Mouse (Mus musculus): Measurements from ENCODE around the gene Rora. TPM values are rescaled to one million over a fixed set of nuclear protein-coding genes. Genes with fewer than 3 reads are reported as not detected.

The Rora gene
- polyA plus RNA-seq, 1 experiment from 2014 or later, result 9.0 TPM

GRCm38 (mm10) chr9:68923128-68923601 lies 269.6 kb downstream of the Rora start:
- POLR2A ChIA-PET, result no interaction called here
- no peak for TF ChIP-seq CTCF (IDR thresholded peaks at IDR 0.05)
- DNase-seq (ENCODE audit: low read depth, low spot score) (no peak), ATAC-seq (no peak)
- CTCF ChIA-PET, result no interaction called here
- H3K27me3 ChIP-seq, result peaks cover 16% of the 10 kb centered on the region
- in situ Hi-C loops (cut with MboI; ENCODE audit: low pct_unique_long_range_greater_than_20kb), result no loop called here

GRCm38 (mm10) chr9:68926406-68926805 lies 272.8 kb downstream of the Rora start:
- no peak for TF ChIP-seq CTCF (IDR thresholded peaks at IDR 0.05)
- in situ Hi-C loops (cut with MboI; ENCODE audit: low pct_unique_long_range_greater_than_20kb), result no loop called here
- CTCF ChIA-PET, result no interaction called here

GRCm38 (mm10) chr9:68933159-68933558 lies 279.6 kb downstream of the Rora start:
- DNase-seq (ENCODE audit: low read depth, low spot score) (no peak), ATAC-seq (no peak)
- peaks cover 15% of the 10 kb centered on the region for H3K27me3 ChIP-seq
- in situ Hi-C loops (cut with MboI; ENCODE audit: low pct_unique_long_range_greater_than_20kb), result no loop called here
- POLR2A ChIA-PET, result no interaction called here
- TF ChIP-seq CTCF (IDR thresholded peaks at IDR 0.05), result no peak
- CTCF ChIA-PET, result interaction anchor here (1.1 kb wide), 1 partner anchor 14 kb away, joined by 3 read pairs; no protein-coding TSS in a partner anchor

More at GRCm38 (mm10) chr9:68926406-68926805, 272.8 kb downstream of the Rora start:
- H3K27me3 ChIP-seq, result peaks cover 15% of the 10 kb centered on the region
- ATAC-seq, result no peak
- no peak for DNase-seq (ENCODE audit: low read depth, low spot score)
- POLR2A ChIA-PET, result no interaction called here

GRCm38 (mm10) chr9:68934238-68934637 lies 280.7 kb downstream of the Rora start:
- POLR2A ChIA-PET, result no interaction called here
- in situ Hi-C loops (cut with MboI; ENCODE audit: low pct_unique_long_range_greater_than_20kb), result no loop called here
- H3K27me3 ChIP-seq, result peaks cover 14% of the 10 kb centered on the region
- ATAC-seq (no peak), DNase-seq (ENCODE audit: low read depth, low spot score) (no peak)
- CTCF ChIA-PET, result interaction anchor here (1.1 kb wide), 1 partner anchor 13 kb away, joined by 3 read pairs; no protein-coding TSS in a partner anchor
- TF ChIP-seq CTCF (IDR thresholded peaks at IDR 0.05), result no peak

GRCm38 (mm10) chr9:68935611-68936010 lies 282.0 kb downstream of the Rora start:
- ChIA-PET POLR2A (no interaction called here), CTCF (no interaction called here)
- H3K27me3 ChIP-seq, result peaks cover 12% of the 10 kb centered on the region
- TF ChIP-seq CTCF (IDR thresholded peaks at IDR 0.05), result no peak
- DNase-seq (ENCODE audit: low read depth, low spot score) (no peak), ATAC-seq (no peak)
- in situ Hi-C loops (cut with MboI; ENCODE audit: low pct_unique_long_range_greater_than_20kb), result no loop called here

- in situ Hi-C loops (cut with MboI; ENCODE audit: low pct_unique_long_range_greater_than_20kb), result no loop called here
- H3K27me3 ChIP-seq, result no peaks in the 10 kb centered on the region
- DNase-seq (ENCODE audit: low read depth, low spot score) (peak; percentile 34), ATAC-seq (peak; percentile 6)
- ChIA-PET POLR2A (no interaction called here), CTCF (no interaction called here)
- no peak for TF ChIP-seq CTCF (IDR thresholded peaks at IDR 0.05)
These were observed 287.5 kb downstream of the Rora start for GRCm38 (mm10) chr9:68941037-68941436.

GRCm38 (mm10) chr9:68942595-68943011 lies 289.0 kb downstream of the Rora start:
- in situ Hi-C loops (cut with MboI; ENCODE audit: low pct_unique_long_range_greater_than_20kb), result no loop called here
- ChIA-PET POLR2A (no interaction called here), CTCF (no interaction called here)
- DNase-seq (ENCODE audit: low read depth, low spot score) (no peak), ATAC-seq (no peak)
- no peak for TF ChIP-seq CTCF (IDR thresholded peaks at IDR 0.05)
- peaks cover 5% of the 10 kb centered on the region for H3K27me3 ChIP-seq

- ChIA-PET CTCF (no interaction called here), POLR2A (no interaction called here)
- peak; percentile 40 for TF ChIP-seq CTCF (IDR thresholded peaks at IDR 0.05)
- ATAC-seq, result no peak
- no peak for DNase-seq (ENCODE audit: low read depth, low spot score)
- in situ Hi-C loops (cut with MboI; ENCODE audit: low pct_unique_long_range_greater_than_20kb), result no loop called here
- H3K27me3 ChIP-seq, result peaks cover 5% of the 10 kb centered on the region
These were observed 290.4 kb downstream of the Rora start for GRCm38 (mm10) chr9:68944026-68944425.

GRCm38 (mm10) chr9:68947707-68948106 lies 294.1 kb downstream of the Rora start:
- DNase-seq (ENCODE audit: low read depth, low spot score), result no peak
- ChIA-PET CTCF (no interaction called here), POLR2A (no interaction called here)
- ATAC-seq, result no peak
- no peak for TF ChIP-seq CTCF (IDR thresholded peaks at IDR 0.05)
- in situ Hi-C loops (cut with MboI; ENCODE audit: low pct_unique_long_range_greater_than_20kb), result no loop called here
- peaks cover 5% of the 10 kb centered on the region for H3K27me3 ChIP-seq

GRCm38 (mm10) chr9:68948141-68948540 lies 294.6 kb downstream of the Rora start:
- peaks cover 5% of the 10 kb centered on the region for H3K27me3 ChIP-seq
- ChIA-PET CTCF (no interaction called here), POLR2A (no interaction called here)
- in situ Hi-C loops (cut with MboI; ENCODE audit: low pct_unique_long_range_greater_than_20kb), result no loop called here
- ATAC-seq, result no peak
- no peak for TF ChIP-seq CTCF (IDR thresholded peaks at IDR 0.05)
- DNase-seq (ENCODE audit: low read depth, low spot score), result no peak

GRCm38 (mm10) chr9:68956210-68956874 lies 302.8 kb downstream of the Rora start:
- TF ChIP-seq CTCF (IDR thresholded peaks at IDR 0.05), result no peak
- in situ Hi-C loops (cut with MboI; ENCODE audit: low pct_unique_long_range_greater_than_20kb), result no loop called here
- peaks cover 10% of the 10 kb centered on the region for H3K27me3 ChIP-seq
- DNase-seq (ENCODE audit: low read depth, low spot score) (no peak), ATAC-seq (no peak)
- POLR2A ChIA-PET, result no interaction called here
- CTCF ChIA-PET, result no interaction called here

All from Patski (cell line).